Comparison of ENCODE assay signal across 20 mouse cellular contexts in genomic region chr1:61742831-61743230, GRCm38 (mm10).
DNase-seq lines count a peak whose midpoint lies in the region; ATAC-seq lines count a peak whose summit lies in the region.
"Had no signal": no experiment of that assay in that cellular context is flagged by ENCODE, and none has a peak within 500 bp of the region (broad histone marks: within the 10 kb centered on the region; RNA-seq: fewer than 3 reads in every experiment).

No protein-coding gene starts in this region.

- H3K4me1 ChIP-seq in lung, embryonic 16.5 days (replicated peaks; ENCODE audit: control insufficient read depth, insufficient read depth, low read length), result 0 out of 2 replicates have a peak, but pooled peaks cover 5% of the 10 kb centered on the region
- H3K4me1 ChIP-seq: forebrain, embryonic 10.5 days; forebrain, embryonic 13.5 days; heart, embryonic 13.5 days; hindbrain, embryonic 12.5 days; hindbrain, embryonic 15.5 days had no signal

- no peaks in the 10 kb centered on the region for H3K27me3 ChIP-seq in lung, embryonic 16.5 days (ENCODE audit: control insufficient read depth, insufficient read depth, low read depth, low read length)
- H3K27me3 ChIP-seq: forebrain, embryonic 13.5 days; heart, embryonic 13.5 days; hindbrain, embryonic 12.5 days; hindbrain, embryonic 15.5 days had no signal

- H3K27ac ChIP-seq in lung, embryonic 16.5 days (ENCODE audit: low read length), result no peak overlapping the region
- H3K27ac ChIP-seq: forebrain, embryonic 10.5 days; forebrain, embryonic 13.5 days; heart, embryonic 13.5 days; hindbrain, embryonic 12.5 days; hindbrain, embryonic 15.5 days had no signal

- peak; percentile 68 for ATAC-seq in lung, embryonic 16.5 days (ENCODE audit: low read depth)
- ATAC-seq: activated CD4-positive, CD25-positive, alpha-beta regulatory T cell, adult 4 months; forebrain, embryonic 13.5 days; forebrain, embryonic 16.5 days had no signal

- H3K9ac ChIP-seq in lung, embryonic 16.5 days (ENCODE audit: low read length), result no peak overlapping the region
- H3K9ac ChIP-seq: forebrain, embryonic 13.5 days; heart, embryonic 13.5 days; hindbrain, embryonic 12.5 days; hindbrain, embryonic 15.5 days had no signal

- no peak overlapping the region for H3K4me2 ChIP-seq in lung, embryonic 16.5 days (ENCODE audit: low read depth, low read length)
- H3K4me2 ChIP-seq: forebrain, embryonic 13.5 days; heart, embryonic 13.5 days; hindbrain, embryonic 12.5 days; hindbrain, embryonic 15.5 days had no signal

- no peaks in the 10 kb centered on the region for H3K36me3 ChIP-seq in lung, embryonic 16.5 days (ENCODE audit: control insufficient read depth, insufficient read depth, low read length)
- H3K36me3 ChIP-seq: forebrain, embryonic 10.5 days; heart, embryonic 13.5 days; hindbrain, embryonic 12.5 days; hindbrain, embryonic 15.5 days had no signal

- intact Hi-C loops in heart, postnatal 36 days (cut with DNase I), result no loop called here

- H3K4me3 ChIP-seq in lung, embryonic 16.5 days (ENCODE audit: low read length), result no peak overlapping the region
- H3K4me3 ChIP-seq: forebrain, embryonic 10.5 days; forebrain, embryonic 13.5 days; heart, embryonic 13.5 days; hindbrain, embryonic 12.5 days; hindbrain, embryonic 15.5 days had no signal

- peak; percentile 60 to 76 for DNase-seq in cerebellum, postnatal 10 days
- no peak for DNase-seq in cerebellum, adult 9-10 months
- peak; percentile 4 to 9 for DNase-seq in heart, adult 18-20 months
- no peak for DNase-seq in heart, postnatal 36 days
- DNase-seq in lung, postnatal 10 days, result no peak
- peak; percentile 3 for DNase-seq in skeletal muscle tissue, adult 2 months (ENCODE audit: low read depth, low spot score)
- DNase-seq: adrenal gland, adult 8-10 months; adrenal gland, postnatal 25 days; cerebellum, adult 18-20 months; cerebellum, adult 9-11 months; gastrocnemius, postnatal 10 days; gastrocnemius, postnatal 36 days had no signal

- no peaks in the 10 kb centered on the region for H3K9me3 ChIP-seq in lung, embryonic 16.5 days (ENCODE audit: control insufficient read depth, low read length)
- H3K9me3 ChIP-seq: forebrain, embryonic 10.5 days; forebrain, embryonic 13.5 days; heart, embryonic 13.5 days; hindbrain, embryonic 12.5 days; hindbrain, embryonic 15.5 days had no signal

Comparison
In these comparisons a context has a peak if more than half of its experiments do, and no peak if none do; other contexts are left out.
1. DNase-seq: peak in cerebellum, postnatal 10 days (2 of 2), heart, adult 18-20 months (2 of 2) and skeletal muscle tissue, adult 2 months (single experiment); none in cerebellum, adult 9-10 months (single experiment), heart, postnatal 36 days (0 of 2) and lung, postnatal 10 days (single experiment).